ENCODE assay signal across 15 mouse cellular contexts in the genomic region with DNA sequence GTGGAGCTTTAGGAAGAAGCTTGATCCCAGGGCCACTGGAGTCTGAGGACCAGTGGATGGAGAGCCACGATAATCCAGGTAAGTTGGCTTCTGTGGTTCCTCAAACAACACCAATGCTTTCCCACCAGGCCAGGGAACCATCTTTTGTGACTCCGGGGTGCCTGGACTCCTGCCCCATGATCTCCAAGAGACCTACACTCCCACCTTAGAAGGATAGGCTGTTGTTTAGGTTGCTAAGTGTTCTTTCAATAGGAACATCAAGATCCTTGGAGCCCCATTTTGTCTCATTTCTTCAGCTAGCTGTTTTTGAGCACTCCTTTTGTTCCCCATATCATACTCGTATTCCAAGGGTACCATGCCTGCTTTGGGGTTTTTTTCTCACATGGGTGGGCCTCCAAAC. TPM values are rescaled to one million over a fixed set of nuclear protein-coding genes. Genes with fewer than 3 reads are reported as not detected.
"Had no signal": no experiment of that assay in that cellular context is flagged by ENCODE, and none has a peak within 500 bp of the region (broad histone marks: within the 10 kb centered on the region; RNA-seq: fewer than 3 reads in every experiment).

No protein-coding gene starts in this region.

RNA-seq across cellular contexts. Expression of a gene that starts 18.4 kb away (rescaled TPM):
- total RNA-seq: heart, postnatal 10 days; heart, postnatal 14 days; heart, postnatal 36 days; heart, postnatal 4 days; hematopoietic stem cell, adult 5-6 weeks; hindbrain, postnatal 0 days; layer of hippocampus, adult 18-20 months; layer of hippocampus, adult 2 months; layer of hippocampus, postnatal 10 days; layer of hippocampus, postnatal 14 days; layer of hippocampus, postnatal 25 days; layer of hippocampus, postnatal 36 days; left cerebral cortex, adult 2 months had no signal

RNA-seq across cellular contexts. Expression of a gene that starts 42.3 kb away (rescaled TPM):
- total RNA-seq: heart, postnatal 10 days; heart, postnatal 14 days; heart, postnatal 36 days; heart, postnatal 4 days; hematopoietic stem cell, adult 5-6 weeks; hindbrain, postnatal 0 days; layer of hippocampus, adult 18-20 months; layer of hippocampus, adult 2 months; layer of hippocampus, postnatal 14 days; layer of hippocampus, postnatal 36 days had no signal

RNA-seq across cellular contexts. Expression of a gene that starts 42.6 kb away (rescaled TPM):
- total RNA-seq: heart, postnatal 10 days; heart, postnatal 14 days; heart, postnatal 36 days; heart, postnatal 4 days; hematopoietic stem cell, adult 5-6 weeks; hindbrain, postnatal 0 days; layer of hippocampus, adult 18-20 months; layer of hippocampus, adult 2 months; layer of hippocampus, adult 8-10 months; layer of hippocampus, postnatal 25 days; left cerebral cortex, adult 18-20 months; left cerebral cortex, adult 2 months had no signal
